Mouse (Mus musculus): ENCODE data around the gene Prr9. TPM values are rescaled to one million over a fixed set of nuclear protein-coding genes. Genes with fewer than 3 reads are reported as not detected.

The Prr9 gene
- not detected for total RNA-seq (2021)
- long read RNA-seq, experiment 1 = 0 reads
- long read RNA-seq, experiment 2 = 0 reads

DNA sequence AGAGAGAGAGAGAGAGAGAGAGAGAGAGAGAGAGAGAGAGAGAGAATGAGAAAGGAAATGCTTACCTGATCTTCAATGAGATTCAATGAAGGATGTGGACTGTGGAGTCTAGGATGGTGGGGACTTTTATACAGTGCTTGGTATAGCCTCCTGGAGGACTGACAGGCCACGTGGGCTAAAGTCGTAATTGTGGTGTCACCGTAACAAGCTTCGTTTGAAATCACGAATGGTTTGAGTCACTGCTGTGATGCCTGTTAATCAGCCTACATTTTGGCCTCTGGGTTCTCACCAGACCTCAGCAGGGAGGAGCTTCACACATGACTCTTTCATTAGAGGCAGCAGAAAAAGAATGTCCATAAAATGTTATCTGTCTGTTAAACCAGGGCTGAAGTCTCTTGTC, at the start of gene Prr9:
Gene Prr9, minus strand, starts transcription at position 101 of the 400 bp plus-strand sequence.
- DNase-seq (ENCODE audit: low spot score in 2 of 2) = no peak

DNA sequence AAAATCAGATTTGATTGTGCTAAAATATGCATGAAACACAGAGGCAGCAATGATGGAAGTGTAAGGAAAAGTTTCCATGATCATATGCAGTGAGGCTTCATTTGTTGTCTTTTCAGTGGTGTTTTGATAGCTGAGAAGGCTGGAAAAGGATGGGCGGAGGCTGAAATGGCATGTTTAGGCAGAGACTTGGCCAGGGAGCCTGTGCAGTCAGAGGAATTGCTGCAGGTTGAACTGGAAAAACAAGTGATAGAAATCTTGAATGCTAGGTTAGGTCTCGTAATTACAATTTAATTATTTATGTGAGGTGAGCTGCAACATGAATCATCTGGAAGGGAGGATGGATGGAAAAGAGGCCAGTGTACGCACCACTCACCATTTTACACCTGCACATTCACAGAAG, 46.1 kb upstream of the Prr9 start:
- DNase-seq (ENCODE audit: low spot score in 2 of 2) = no peak

DNA sequence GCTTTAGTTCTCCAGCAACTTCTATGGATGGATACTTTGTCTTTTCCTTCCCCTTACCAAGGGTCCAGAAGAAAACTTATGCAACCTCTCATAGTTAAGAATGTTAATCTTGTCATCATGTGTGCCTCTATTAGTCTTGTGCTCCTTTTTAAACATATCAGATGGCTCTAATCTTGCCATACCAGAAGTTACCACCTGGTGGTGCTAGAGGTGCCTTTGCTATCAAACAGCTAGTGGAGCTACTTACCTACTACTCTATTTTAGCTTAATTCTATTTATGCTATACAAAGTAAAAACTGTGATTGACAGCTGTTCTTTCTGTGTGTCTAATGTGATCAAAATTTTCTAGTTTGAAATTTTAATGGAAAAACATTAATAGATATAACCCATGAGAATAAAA, 29.6 kb upstream of the Prr9 start:
- DNase-seq (ENCODE audit: low spot score in 2 of 2) = peak; percentile 23 to 51

DNA sequence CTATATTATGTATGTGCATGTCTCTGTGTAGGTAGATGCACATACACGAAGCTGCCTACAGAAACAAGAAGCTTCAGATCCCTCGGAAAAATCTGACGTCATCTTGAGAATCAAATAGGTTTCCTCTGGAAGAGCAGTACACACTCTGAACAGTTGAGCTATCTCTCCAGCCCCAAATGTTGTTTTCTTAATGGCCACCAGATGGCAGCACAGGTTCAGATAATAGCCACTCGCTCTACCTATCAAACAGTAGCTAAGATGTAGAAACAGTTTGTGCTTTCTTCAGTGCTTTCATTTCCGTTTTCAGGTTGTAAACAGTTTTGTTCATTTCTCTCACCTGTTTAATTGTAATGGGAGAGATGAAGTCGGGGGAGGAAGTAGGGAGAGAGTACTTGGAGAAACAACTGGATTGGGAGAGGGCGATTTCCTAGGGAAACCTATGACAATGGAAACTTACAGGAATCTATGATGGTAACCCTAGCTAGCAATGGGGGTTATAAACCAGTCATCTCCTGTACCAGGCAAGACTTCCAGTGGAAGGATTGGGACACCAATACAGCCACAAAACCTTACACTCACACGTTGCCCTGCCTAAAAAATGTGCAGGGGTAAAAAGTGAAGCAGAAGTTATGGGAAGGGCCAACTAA, 27.0 kb upstream of the Prr9 start:
- DNase-seq (ENCODE audit: low spot score in 2 of 2) = peak; percentile 41 to 64

DNA sequence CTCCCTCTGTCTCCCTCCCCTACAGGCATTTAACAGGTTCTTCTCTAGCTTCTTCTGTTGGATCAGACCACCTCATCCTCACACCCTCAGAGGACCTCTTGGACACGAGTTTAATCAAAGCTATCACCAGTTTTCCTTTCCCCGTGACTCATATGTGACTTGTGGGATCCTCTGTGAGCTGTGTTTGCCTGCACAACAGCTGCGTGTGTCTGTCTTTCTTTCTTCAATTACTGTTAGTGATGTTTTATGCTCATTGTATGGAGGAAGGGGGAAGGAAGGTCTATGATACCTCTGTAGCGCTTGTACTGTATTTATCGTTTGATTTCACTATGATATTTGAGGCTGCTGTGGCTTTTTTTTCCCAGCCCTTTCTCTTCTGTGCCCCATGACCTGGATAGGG, 24.2 kb upstream of the Prr9 start:
- no peak for DNase-seq (ENCODE audit: low spot score in 2 of 2)

DNA sequence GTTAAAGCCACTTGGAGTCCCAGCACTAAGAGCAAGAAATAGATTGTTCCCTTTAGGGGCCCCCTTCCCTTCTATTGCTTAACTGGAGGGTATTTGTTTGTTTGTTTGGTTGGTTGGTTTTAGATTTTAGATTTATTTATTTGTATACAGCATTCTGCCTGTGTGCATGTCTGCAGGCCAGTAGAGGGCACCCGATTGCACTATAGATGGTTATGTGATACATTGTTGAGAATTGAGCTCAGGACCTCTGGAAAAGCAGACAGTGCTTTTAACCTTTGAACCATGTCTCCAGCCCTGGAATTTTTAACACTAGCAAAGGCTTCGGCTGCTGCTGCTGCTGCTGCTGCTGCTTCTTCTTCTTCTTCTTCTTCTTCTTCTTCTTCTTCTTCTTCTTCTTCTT, 23.7 kb upstream of the Prr9 start:
- DNase-seq (ENCODE audit: low spot score in 2 of 2) = no peak

DNA sequence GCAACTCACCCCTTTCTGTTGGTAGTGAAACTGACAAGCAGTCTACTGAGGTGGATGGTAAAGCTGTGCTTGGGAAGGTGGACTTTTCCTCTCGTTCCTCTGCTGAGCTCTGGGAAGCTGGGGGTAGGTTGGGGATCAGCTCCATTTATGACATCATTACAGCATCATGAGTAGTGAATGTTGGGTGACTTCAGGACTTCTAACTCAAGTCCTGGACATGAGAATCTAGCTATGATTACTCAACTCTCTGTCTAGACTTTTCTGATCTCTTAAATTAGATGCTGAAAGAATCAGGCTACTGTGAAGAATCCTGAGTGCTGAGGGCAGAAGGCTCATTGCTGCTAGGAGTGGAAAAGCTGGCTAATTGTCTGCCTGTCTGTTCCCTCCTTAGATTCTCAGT, 18.9 kb upstream of the Prr9 start, which contains the start of gene Lelp1:
Gene Lelp1, minus strand, starts transcription at position 101 of the 400 bp plus-strand sequence.
- no peak for DNase-seq (ENCODE audit: low spot score in 2 of 2)

DNA sequence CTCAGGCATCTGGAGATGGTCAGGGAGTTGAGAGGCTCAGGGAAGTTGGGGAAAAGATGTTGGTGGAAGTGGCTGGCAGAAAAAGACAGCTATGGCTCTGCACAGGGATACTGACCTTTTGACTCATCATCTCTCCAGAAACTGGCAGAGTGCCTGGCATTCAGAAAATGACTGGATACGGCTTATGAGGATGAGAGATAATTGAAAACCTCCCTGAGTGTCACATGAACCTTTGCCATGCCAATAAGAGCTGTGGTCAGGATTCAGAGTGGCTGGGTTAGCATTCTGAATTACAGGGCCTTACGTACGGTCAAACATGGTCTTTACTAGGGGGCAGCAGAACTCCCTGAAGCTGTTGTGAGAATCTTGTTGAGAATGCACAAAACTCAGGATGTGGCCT, 2.8 kb downstream of the Prr9 start:
- DNase-seq (ENCODE audit: low spot score in 2 of 2) = no peak

DNA sequence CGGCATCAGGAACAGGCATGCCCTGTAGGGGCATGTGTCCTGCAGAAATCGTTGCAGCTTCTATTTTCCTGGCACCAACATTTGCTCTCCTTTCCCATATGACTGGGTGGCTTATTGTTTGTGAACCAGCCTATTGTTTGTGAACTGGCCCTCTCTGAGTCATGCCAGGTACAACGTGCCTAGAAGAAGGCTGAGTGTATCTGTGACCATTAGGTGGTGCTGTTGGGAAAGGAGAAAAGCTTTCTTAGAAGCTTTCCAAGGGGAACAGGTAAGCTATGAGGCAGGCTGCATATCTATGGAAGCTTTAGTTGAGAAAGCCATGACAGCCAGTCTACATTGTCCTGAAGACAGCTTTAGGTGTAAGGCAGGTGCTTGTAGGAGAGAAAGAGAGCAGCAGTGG, 5.8 kb downstream of the Prr9 start:
- peak in 1 of 2 experiments; percentile 4 for DNase-seq (ENCODE audit: low spot score in 2 of 2)

DNA sequence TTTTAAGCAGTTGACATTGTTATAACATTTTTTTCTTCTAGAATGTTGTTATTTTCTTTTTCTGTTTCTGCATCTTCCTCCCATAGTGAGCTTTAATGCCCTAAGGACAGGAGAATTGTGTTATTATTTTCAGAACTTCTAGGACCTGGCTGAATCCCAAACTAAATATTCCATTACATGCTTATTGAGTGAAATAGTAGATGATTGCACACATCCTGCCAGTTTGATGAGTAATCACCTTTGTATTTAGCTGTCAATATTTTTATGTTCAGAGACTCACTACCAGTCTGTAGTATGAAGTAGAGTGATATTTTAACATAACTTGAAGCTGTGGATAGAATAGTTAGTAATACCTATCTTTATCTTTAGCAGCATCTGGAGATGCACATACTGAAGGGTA, 12.2 kb downstream of the Prr9 start:
- DNase-seq (ENCODE audit: low spot score in 2 of 2) = no peak

DNA sequence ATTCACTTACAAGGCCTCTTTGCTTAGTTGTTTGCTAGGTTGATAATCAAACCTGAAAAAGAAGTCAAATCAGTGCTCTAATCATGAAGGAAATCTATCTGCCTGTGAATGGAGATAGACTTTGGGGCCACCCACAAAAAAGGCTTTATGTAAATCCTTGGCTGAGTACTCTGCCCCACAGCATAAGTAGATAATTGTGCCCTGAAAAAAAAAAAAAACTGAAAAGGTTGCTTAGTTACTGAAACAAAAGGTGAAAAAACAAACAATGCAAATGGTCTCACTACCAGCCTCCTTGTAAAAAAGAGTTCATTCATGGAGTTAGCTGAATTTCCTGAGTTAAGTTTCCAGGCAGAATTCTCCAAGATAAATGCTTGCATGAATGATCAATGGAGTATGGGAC, 13.0 kb downstream of the Prr9 start:
- DNase-seq (ENCODE audit: low spot score in 2 of 2) = no peak

DNA sequence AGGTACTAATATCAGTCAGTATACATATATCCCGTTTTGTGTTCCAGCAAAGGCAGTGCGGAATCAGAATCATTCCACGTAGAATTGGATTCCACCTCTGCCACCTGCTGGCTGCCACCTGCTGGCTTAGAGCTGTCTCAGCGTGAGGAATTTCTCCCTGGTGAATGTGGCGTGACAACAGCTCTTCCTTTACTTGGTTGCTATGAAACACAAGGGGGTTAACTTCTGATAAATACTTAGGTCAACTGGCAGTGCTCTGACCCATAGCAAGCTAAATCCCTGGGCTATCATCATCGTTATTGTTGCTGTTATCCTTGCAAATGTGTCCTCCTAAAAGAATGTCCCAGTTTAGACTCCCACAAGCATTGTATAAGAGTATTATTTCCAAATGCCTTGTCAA, 17.2 kb downstream of the Prr9 start:
- DNase-seq (ENCODE audit: low spot score in 2 of 2) = peak in 1 of 2 experiments; percentile 9

DNA sequence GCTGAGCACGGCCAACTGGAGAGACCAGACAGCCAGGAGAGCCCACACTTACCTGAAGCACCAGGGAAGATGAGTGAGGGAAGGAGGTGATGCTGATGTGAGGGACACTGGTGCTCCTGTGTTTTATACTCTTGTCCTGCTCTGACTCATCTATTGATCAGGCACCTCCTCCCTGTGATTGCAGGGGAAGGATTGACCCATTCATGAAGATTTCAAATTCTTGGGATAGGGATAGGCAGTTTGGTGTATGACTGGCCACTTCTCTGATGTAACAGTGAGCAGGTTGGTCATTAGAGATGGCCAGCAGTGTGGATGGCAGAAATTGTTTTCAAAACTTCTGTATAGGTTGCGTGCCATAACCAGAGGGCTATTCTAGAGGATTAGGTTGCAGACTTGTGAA, 40.7 kb downstream of the Prr9 start, which contains the start of gene Lor:
Gene Lor, minus strand, starts transcription at position 101 of the 400 bp plus-strand sequence.
- no peak for DNase-seq (ENCODE audit: low spot score in 2 of 2)

DNA sequence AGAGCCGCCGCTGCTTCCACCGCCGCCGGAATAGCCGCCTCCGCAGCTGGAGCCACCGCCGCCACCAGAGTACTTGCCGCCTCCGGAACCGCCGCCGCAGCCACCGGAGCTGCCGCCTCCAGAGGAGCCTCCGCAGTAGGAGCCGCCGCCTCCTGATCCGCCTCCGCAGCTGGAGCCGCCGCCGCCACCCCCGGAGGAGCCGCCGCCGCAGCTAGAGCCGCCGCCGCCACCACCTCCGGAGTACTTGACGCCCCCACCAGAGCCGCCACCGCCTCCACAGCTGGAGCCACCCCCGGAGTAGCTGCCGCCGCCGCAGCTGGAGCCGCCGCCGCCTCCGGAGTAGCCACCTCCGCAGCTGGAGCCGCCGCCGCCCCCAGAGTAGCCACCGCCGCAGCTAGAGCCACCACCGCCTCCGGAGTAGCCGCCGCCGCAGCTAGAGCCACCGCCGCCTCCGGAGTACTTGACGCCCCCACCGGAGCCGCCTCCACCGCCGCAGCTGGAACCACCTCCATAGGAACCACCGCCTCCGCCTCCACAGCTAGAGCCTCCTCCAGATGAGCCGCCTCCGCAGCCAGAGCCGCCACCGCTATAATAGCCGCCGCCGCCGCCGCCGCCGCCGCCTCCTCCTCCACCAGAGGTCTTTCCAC, 42.3 kb downstream of the Prr9 start:
- peak; percentile 17 to 22 for DNase-seq (ENCODE audit: low spot score in 2 of 2)

DNA sequence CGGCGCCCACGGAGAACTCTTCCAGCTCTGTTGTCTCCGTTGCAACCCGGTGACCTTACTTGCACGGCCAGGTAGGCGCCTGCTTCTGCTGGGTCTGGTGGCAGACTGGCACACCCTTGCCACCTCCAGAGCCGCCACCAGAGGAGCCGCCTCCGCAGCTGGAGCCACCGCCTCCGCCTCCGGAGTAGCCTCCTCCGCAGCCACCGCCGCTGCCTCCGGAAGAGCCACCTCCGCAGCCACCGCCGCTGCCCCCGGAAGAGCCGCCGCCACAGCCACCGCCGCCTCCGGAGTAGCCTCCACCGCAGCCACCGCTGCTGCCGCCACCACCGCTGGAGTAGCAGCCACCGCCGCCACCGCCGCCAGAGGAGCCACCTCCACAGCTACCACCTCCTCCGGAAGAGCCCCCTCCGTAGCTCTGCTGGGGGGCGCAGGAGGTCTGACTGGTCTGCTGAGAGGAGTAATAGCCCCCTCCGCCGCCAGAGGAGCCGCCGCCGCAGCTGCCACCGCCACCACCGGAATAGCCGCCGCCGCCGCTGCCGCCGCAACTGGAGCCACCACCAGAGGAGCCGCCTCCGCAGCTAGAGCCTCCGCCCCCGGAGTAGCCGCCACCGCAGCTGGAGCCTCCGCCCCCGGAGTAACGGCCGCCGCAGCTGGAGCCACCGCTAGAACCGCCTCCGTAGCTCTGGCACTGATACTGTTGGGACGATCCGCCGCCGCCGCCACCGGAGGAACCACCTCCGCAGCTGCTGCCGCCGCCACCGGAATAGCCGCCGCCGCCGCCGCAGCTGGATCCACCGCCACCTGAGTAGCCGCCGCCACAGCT, 43.1 kb downstream of the Prr9 start:
- peak; percentile 46 to 64 for DNase-seq (ENCODE audit: low spot score in 2 of 2)

Other genes with a start within 250 kb of the Prr9 start
- gene Pglyrp3, start 109.4 kb downstream of the Prr9 start, total RNA-seq (2021) = not detected
- gene Lor, start 40.8 kb downstream of the Prr9 start, total RNA-seq (2021) = 1 to 10 TPM; 5.6 to 6.3 TPM
- not detected for gene Lelp1, start 18.8 kb upstream of the Prr9 start, total RNA-seq (2021)
- not detected for gene Sprr2a1, start 91.9 kb upstream of the Prr9 start, total RNA-seq (2021)
- not detected for gene Sprr2a2, start 92.0 kb upstream of the Prr9 start, total RNA-seq (2021)
- not detected for gene Sprr2a3, start 161.5 kb upstream of the Prr9 start, total RNA-seq (2021)
- not detected for gene Sprr2b, start 192.7 kb upstream of the Prr9 start, total RNA-seq (2021)
- not detected for gene Sprr2d, start 215.2 kb upstream of the Prr9 start, total RNA-seq (2021)
- not detected for gene Sprr2e, start 228.2 kb upstream of the Prr9 start, total RNA-seq (2021)
- gene Sprr2f, start 241.2 kb upstream of the Prr9 start, total RNA-seq (2021) = not detected

Measured in layer of hippocampus, postnatal 14 days (tissue).